Mouse (Mus musculus): ENCODE data around the gene Bach2. TPM values are rescaled to one million over a fixed set of nuclear protein-coding genes. Genes with fewer than 3 reads are reported as not detected.

Bach2 gene
- total RNA-seq, 1 experiment from 2014 or later: 4.7 TPM

DNA sequence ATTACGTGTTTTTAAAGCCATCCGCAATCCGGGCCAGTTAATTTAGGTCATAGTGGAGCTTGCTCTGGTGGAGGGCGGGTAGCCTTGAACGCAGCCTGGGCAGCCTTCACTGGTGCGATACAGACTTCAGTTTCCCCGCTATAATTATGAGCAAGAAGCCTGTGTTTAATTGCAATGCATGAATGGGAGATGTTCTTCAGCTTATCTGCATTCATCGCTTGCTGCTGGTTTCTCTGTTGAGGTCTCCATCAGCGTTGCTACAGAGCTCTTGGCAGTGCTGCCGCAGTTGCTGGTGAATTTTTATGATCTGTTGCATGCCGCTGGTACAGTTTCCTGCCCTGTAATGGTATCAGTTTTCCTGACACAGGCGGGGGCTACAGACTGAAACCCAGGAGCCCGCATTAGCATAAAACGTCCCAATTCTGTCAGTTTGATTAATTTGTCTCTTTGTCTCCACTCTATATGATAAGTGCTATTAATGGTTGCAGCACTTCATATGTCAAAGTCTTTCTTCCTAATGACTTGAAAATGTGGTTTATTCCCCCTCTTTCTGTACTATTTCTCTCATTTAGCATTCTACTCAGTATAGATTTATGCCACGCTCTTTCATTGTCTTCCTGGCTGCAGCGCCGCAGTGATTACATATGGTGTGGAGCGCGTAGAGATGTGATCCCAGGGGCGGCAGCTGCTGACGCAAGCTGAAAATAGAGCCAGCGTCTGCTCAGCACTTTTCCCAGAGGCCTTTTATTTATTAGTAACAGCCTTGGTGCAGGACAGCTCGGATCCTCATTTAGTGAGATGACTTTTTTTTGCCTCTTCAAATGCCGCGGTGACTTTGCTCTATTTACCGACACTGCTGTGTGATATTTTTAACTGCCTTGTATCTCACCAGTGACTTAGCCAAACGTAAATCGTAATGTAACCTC is 292.6 kb downstream of the Bach2 start:
- DNase-seq: peak; percentile 30

DNA sequence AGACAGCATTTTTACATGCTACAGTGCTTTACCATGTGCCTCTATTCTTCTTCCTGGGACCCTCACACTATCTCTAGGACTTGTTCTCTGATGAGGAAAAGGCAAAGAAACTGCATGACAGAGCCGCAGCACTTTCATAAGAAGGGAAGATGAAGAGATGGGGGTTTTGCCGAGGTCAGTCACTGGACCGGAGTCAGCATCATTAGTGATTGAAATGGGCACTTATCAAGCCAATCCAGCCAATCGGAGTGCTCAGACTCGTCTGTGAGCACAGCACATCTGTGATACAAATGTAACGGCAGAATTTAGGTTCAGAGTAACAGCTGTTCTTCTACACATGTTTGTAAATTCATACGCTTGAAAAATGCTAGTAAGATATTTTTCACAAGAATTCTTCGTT is 293.5 kb downstream of the Bach2 start:
- no peak for DNase-seq

DNA sequence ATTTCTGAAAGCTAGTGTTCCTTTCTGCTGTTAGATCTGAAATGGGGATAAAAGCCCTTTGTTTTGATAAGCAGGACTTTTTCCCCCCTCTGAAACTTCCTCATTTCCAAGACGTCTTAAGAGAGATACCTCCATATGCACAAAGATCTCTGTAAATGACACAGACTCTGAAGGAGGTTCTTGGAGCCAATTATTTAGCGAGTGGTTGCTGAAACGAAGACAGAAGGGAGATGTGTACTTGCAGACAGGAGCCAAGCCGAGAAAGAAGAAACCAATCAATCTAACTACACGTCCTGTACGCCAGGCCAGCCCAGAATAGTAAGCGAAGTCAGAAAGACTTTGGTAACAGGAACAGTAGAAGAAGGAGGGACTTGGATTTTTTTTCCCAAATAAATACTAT is 295.1 kb downstream of the Bach2 start:
- no peak for DNase-seq

DNA sequence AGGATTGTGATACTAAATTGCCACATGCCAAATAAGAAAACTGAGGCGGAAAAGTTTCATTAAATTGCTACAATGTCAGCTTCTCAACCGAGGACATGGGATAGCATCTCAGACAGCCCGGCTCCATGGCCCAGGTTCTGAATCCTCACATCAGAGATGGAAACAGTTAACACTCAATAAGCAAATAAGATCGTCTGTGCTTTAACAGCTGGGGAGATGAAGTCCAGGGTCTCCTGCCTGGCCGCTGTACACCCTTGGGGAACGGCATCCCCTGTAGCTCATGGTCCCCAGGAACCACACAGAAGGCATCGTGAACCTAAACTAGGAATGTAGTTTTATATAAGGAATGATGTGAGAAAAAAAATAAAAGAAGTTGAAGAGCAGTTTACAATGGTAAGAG is 297.0 kb downstream of the Bach2 start:
- no peak for DNase-seq

DNA sequence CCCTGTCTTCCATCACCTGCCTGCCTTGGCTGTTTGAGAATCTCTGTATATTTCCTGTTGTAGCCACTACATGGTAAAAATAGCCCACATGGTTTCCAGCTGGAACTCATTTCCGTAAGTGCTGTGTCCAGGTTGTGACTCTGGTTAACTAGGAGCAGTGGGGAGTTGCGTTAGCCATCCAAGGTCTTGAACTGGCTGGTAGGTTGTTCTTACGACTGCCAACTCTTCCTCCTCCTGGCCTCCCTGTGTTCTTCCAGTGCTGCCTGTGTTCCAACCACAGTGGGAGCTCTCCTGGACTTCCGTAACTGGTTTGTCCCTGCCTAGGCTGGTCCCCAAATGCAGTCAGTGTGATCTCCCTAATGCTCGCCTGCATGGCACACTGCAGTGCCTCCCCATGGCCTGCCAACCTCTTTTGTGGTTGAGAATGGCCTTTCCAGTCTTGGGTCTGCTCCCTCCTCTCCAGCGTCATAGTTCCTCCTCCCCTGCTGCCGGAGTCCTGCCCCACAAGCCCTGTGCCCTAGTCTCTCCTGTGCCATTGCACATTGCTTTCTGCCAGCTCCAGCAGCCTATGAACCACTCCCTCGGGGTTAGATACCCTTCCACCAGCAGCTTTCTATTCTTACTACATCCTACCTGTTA is 298.4 kb downstream of the Bach2 start:
- DNase-seq: no peak

DNA sequence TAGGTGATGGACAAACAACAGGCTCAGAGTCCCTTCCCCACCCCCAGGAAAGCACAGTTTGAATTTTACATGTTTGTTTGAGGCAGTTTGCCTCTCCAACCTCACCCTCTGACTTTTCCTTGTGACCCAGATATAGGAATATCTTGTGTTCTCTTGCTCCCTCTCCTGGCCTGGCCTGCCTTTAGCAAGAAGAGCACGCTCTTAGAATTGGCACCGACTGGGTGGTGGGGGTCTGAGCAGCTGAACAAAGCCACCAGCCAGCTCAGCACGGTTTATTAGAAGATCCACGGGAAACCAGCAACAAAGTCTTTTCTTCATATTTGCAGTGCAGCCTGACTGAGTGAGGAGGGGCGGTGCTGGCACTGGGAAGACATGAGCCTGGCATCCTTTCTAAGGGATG is 299.5 kb downstream of the Bach2 start:
- peak; percentile 44 for DNase-seq

DNA sequence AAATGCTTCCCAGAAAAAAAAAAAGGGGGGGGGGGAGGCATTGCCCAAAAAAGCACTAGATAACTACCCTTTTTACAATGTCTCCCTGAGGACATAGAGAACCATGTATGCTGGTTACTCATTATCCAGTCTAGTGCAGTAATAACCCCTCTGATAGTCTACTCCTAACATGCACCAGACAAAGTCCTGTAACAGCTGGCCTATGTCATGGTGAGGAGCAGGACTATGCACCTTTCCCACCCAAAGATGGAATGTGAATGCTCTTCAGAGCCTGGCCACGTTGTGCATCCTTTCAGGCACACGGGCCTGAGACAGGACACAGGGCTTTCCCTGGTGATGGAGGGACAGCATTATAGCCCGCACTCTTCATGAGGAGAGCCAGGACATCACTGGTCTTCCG is 299.9 kb downstream of the Bach2 start:
- no peak for DNase-seq

DNA sequence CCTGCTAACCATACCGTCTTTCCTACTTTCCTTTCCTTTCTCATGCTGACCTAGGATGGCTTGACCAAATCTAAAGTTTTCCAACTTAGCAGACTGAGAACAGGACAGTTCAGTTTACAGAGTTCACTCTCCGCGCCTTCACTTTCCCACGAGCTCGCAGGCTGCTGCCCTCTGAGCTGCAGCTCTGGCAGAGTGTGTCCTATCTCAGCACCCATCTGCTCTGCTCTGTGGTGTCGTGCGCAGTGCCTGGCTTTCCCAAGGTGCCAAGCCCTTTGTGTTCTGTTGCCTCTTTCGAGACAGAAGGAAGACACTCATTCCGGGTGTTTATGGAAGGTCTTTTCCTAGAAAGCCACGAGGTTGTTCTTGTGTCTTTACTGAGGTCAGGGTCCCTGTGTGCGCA is 300.4 kb downstream of the Bach2 start:
- no peak for DNase-seq

DNA sequence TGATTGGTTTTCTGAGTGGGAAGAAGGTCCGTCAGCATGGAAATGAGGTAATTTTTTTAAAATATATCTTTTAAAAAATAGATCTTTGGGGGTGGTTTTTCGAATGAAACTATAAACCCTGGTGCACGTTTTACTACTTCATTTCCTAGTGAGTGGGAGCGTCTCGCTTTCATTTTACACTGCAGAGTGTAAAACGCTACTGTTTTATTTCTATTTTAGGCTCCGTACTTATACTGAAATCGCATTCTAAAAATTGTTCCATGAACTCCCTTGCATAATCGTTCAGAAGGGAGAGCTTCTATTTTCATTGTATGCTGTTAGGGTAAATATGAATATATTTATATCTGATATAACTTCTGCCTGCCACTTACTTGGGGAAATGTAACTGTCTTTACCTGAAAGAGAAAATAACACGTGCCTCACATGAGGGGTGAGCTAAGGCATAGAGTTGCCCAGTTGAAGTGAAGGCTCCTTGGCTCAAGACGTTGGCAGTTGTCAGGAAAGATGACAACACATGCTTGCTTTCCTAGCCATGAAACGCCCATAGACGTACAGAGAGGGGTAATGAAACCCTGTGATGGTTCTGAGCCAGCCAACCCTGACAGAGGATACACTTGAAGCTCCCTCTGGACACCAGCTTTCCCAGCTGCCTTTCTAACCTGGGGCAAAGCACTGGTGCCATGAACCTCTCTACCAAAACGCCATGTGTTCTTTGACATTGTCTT is 306.4 kb downstream of the Bach2 start:
- DNase-seq: no peak

DNA sequence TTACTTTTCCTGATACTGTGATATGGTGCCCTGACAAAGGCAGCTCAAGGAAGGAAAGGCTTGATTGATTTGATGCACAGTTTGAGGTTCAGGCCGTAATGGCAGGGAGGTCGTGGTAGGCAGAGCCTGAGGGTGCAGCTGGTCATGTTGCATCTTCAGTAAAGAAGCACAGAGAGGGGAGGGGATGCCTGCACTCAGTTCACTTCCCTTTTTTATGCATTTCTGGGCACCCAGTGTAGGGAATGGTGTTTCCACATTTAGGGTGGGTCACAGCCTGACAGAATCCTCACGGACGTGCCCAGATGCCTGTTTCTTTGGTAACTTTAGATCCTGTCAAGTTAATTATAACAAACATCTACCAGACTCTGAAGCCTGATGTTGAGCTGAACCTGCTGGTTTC is 306.9 kb downstream of the Bach2 start:
- no peak for DNase-seq

DNA sequence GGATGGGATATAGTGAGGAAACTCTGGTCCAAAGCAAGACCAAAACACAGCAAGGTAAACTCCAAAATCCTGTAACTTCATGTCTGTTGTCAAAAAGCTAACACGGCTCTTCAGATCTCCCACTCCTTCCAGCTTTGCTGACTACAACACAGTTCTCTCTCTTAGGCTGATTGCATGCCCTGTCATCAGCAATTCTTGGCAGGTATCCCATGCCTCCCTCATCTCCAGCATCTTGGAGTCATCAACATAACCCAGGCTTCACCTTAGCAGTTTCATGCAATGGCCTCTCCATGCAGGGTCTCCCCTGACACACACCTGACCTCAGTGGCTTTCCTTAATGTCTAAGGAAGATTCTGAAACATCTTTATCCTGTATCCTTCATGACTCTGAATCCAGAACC is 310.5 kb downstream of the Bach2 start:
- no peak for DNase-seq

DNA sequence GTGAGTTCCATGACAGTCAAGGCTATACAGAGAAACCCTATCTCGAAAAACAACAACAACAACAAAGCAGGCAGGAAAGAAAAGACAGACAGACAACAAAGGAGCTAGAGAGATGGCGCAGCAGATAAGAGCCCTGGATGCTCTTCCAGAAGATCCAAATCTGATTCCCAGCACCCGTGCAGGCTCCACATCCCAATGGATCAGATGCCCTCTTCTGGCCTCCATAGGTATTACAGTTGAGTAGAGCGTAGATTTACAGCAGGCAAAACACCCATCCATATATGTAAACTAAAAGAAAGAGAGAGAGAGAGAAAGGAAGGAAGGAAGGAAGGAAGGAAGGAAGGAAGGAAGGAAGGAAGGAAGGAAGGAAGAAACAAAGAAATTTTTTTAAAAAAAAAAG is 312.7 kb downstream of the Bach2 start:
- no peak for DNase-seq

DNA sequence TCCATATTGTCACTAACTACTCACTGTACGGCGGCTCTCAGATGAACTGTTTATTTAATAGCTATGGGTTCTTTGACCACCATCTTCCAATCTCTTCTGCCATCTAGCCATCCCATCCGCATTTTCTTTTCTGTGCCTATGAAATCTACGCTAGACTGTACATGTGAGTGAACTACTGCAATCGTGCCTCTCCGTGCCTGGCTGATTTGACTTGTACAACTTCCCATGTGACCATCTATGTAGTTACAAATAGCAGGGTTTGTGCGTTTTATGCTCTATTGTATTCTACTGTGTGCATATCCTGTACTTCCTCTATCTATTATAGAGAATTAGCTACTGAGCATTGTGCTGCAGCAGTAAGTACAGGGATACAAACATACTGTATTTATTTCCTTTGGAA is 316.9 kb downstream of the Bach2 start:
- DNase-seq: no peak

DNA sequence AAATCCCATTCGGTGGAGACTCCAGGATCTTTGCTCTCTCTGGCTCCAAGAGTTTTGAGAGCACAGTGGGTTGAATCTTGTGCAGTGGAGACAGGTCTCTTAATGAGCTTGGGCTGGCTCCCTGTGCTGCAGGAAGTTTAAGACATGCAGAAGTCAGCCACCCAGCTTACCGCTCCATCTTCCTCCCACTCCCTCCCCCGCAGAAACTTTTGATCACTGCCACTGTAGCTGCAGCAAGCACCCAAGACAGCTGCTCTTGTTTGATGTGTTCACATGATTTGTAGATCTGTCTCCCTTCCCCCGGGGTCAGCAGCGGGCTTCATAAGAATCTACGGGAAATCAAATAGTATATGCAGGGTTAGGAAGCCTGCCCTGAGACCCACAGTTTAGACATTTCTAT is 321.6 kb downstream of the Bach2 start:
- no peak for DNase-seq

DNA sequence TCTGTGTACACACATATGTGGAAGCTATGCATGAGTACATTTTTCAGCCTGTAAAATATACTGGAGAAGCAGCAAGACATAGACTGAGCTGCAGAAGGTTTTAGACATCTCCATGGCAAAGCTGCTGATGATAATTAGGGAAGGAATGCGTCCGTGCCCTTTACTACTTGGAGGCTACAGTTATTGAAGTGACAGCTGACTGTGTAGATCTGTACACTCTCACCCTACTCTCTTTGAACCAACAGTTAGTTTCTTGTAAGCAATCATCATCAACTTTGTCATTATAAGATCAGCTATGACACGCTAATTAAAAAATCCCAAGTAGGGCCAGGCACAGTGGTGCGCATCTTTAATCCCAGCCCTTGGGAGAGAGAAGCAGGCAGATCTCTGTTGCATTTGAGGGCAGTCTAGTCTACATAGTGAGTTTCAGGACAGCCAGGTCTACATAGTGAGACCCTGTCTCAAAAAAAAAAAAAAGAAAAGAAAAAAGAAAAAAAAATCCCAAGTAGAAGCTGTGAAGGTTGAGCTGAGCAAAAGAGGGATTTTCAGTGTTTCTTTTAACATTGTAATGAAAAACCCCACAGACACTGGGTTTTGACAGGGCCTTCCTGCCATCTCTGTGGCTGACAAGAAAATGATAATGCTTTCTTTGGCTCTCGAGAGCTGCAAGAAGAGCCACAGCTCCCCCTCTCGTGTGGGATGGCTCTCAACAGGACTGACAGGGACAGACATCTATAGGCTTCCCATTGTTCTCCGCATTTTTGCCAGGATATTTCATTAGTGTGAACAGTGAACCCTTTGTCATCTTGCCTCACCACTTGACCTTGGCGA is 322.3 kb downstream of the Bach2 start:
- DNase-seq: no peak

DNA sequence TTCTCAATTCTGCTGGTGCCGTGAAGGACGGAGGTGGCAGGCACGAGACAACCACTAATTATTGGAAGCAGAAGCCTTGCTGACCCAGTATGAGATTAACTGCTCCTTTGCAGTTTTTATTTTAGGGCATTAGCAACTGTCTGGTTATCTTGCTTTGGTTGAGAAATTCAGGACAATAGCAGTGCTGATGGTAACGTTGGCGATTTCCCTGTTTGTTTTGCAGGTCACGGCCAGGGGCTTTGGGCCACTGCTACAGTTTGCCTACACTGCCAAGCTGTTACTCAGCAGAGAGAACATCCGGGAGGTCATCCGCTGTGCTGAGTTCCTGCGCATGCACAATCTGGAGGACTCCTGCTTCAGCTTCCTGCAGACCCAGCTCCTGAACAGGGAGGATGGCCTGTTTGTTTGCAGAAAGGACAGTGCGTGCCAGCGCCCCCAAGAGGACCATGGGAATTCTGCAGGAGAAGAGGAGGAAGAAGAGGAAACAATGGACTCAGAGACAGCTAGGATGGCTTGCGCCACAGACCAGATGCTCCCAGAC is 323.0 kb downstream of the Bach2 start:
- peak; percentile 54 for DNase-seq

DNA sequence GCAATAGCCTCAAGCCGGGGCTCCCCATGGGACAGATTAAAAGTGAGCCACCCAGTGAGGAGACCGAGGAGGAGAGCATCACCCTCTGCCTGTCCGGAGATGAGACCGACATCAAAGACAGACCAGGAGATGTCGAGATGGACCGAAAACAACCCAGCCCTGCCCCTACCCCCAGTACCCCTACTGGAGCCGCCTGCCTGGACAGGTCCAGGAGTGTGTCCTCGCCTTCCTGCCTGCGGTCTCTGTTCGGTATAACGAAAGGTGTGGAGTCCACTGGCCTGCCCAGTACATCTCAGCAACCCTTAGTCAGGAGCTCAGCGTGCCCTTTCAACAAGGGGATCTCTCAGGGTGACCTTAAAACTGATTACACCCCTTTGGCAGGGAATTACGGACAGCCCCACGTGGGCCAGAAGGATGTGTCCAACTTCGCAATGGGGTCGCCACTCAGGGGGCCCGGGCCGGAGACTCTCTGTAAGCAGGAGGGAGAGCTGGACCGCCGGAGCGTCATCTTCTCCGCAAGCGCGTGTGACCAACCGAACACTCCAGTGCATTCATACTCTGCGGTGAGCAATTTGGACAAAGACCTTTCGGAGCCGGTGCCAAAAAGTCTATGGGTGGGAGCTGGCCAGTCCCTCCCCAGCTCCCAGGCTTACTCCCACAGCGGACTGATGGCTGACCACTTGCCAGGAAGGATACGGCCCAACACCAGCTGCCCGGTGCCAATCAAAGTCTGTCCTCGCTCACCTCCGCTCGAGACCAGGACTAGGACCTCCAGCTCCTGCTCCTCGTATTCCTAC is 323.9 kb downstream of the Bach2 start:
- DNase-seq: no peak

DNA sequence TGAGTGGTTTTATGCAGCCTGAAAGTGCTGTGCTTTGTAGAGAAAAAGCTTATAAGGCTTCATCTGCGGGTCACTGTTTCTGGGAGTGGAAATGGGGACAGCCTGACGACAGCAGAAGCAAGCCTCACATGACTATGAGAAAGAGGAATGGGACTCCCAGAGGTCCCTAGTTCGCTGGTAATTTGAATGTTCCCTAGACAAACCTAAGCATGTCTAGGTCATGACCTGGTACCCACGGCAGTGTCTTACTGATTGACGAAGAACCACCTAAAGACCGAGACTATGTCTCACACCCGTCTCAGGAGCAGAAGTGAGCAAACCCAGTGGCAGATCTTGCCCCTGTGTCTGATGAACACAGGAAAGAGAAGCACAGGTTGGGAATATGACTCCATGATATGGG is 325.8 kb downstream of the Bach2 start:
- no peak for DNase-seq

DNA sequence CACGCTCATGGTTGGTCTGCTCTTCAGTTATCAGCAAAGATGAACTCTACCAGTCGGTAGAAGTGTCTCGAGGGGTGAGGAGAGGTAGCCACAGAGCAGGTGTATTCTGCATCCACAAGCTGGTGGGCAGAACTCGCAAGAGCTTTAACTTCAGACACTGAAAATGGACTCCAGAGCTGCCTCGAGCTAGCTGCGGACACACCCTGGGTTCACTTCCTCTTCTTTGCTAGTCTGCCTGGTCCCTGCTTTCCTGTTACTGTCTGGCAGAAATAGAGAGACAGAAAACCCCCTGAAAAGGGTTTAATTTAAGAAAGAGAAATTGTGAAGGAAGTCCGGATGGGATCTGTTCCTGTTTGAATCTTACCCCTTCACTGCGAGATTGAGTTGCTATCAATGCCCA is 326.3 kb downstream of the Bach2 start:
- DNase-seq: no peak

DNA sequence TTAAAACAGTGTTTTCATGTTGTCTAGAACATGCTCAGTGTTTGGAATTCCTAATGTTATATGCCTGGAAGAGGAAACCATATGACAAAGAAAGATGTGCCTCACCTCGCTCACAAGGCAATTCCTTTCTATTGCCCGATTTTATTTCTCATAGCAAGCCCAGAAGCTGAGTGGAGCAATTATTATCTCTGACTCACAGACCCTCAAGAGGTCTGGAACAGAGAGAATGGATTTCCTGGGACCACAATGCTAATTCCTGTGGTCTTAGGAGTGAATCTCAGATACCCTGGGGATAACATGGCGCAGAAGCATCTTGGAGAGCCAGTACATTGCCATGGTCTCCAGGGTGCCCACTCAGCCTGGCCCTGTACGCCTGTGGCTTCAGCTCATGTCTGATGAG is 330.4 kb downstream of the Bach2 start:
- no peak for DNase-seq
